Mouse (Mus musculus): Measurements from ENCODE around the gene Smarcal1. TPM values are rescaled to one million over a fixed set of nuclear protein-coding genes. Genes with fewer than 3 reads are reported as not detected.

Smarcal1 gene
- polyA plus RNA-seq (2015; fragmentation: Nextera tagmentation; extraction: Ambion mirVana), result 12.3 and 12.5 TPM in 2 replicates

GRCm38 (mm10) chr1:72582947-72583731 is at the start of gene Smarcal1:
TSS of gene Smarcal1 (plus strand) at chr1:72583251.

GRCm38 (mm10) chr1:72536611-72537351 is 46.3 kb upstream of the Smarcal1 start, which contains the start of gene March4:
TSS of gene March4 (minus strand) at chr1:72536930.

Other genes starting within 250 kb of the Smarcal1 start
- not detected in 2 replicates for gene March4, start 46.3 kb upstream of the Smarcal1 start, polyA plus RNA-seq (2015; fragmentation: Nextera tagmentation; extraction: Ambion mirVana)
- not detected in 2 replicates for gene Ankar, start 117.3 kb downstream of the Smarcal1 start, polyA plus RNA-seq (2015; fragmentation: Nextera tagmentation; extraction: Ambion mirVana)
- gene Rpl37a, start 128.0 kb downstream of the Smarcal1 start, polyA plus RNA-seq (2015; fragmentation: Nextera tagmentation; extraction: Ambion mirVana), result 1,813 and 1,823 TPM in 2 replicates
- 889 and 1,400 TPM in 2 replicates for gene Igfbp2, start 241.3 kb downstream of the Smarcal1 start, polyA plus RNA-seq (2015; fragmentation: Nextera tagmentation; extraction: Ambion mirVana)